Mouse (Mus musculus) ES-E14 (cell line): ENCODE measurements around the gene Dtd1. TPM values are rescaled to one million over a fixed set of nuclear protein-coding genes. Genes with fewer than 3 reads are reported as not detected.

Experiments used
- DNase-seq: peaks from one replicate; pipeline ENCODE4 v3.0.0-alpha.2; 2013; ENCODE audit warnings: low read depth, low spot score
- H3K27ac ChIP-seq: 2 replicates; pipeline ENCODE4 v1.5.1; 2012; ENCODE audit warnings: low read depth, mild to moderate bottlenecking, low read length, moderate library complexity, mixed read lengths; ENCODE audit not compliant: poor library complexity, insufficient read depth, severe bottlenecking
- H3K36me3 ChIP-seq: 2 replicates; pipeline ENCODE4 v1.6.1; 2012; ENCODE audit warnings: mild to moderate bottlenecking, low read length, moderate library complexity, mixed read lengths; ENCODE audit not compliant: control insufficient read depth, poor library complexity, insufficient read depth, severe bottlenecking
- H3K4me1 ChIP-seq, 2 experiments: fragments of 150-350 bp in 1 of 2; sonication (generic) in 1 of 2; 2 replicates each; pipeline ENCODE4 v1.6.1; 2012; ENCODE audit warnings: low read length in 2 of 2, mild to moderate bottlenecking in 1 of 2, mixed read lengths in 1 of 2; ENCODE audit not compliant: control insufficient read depth in 2 of 2, insufficient read depth in 2 of 2, poor library complexity in 1 of 2
- H3K4me3 ChIP-seq, 2 experiments: fragments of 150-350 bp in 1 of 2; sonication (generic) in 1 of 2; 2 replicates each; pipeline ENCODE4 v1.5.1; 2012; ENCODE audit warnings: low read length in 2 of 2, low read depth in 1 of 2, mild to moderate bottlenecking in 1 of 2, mixed read lengths in 1 of 2; ENCODE audit not compliant: insufficient read depth in 1 of 2, poor library complexity in 1 of 2, severe bottlenecking in 1 of 2
- H3K9ac ChIP-seq: 2 replicates; pipeline ENCODE4 v1.6.1; 2012; ENCODE audit warnings: low read depth, mild to moderate bottlenecking, low read length, mixed read lengths; ENCODE audit not compliant: poor library complexity, insufficient read depth, severe bottlenecking
- H3K9me3 ChIP-seq: fragments of 150-350 bp; sonication (generic); 2 replicates; pipeline ENCODE4 v1.6.1; 2012; ENCODE audit warnings: low read depth, mild to moderate bottlenecking, low read length; ENCODE audit not compliant: control insufficient read depth, insufficient read depth
- CHD2 ChIP-seq: IDR thresholded peaks from 2 replicates; pipeline ENCODE4 v1.6.1; 2014; ENCODE audit warnings: mild to moderate bottlenecking, low read depth, low read length, inconsistent platforms
- HCFC1 ChIP-seq: IDR thresholded peaks from 2 replicates; pipeline ENCODE4 v1.6.1; 2012; ENCODE audit warnings: low read length, inconsistent platforms, borderline replicate concordance; ENCODE audit not compliant: insufficient read depth
- MAFK ChIP-seq: IDR thresholded peaks from 2 replicates; pipeline ENCODE4 v1.6.1; 2014; ENCODE audit warnings: mild to moderate bottlenecking, low read depth, low read length, inconsistent platforms; ENCODE audit not compliant: insufficient read depth
- ZC3H11A ChIP-seq: IDR thresholded peaks from 2 replicates; pipeline ENCODE4 v1.6.1; 2012; ENCODE audit warnings: low read depth, mild to moderate bottlenecking, inconsistent platforms, low read length, borderline replicate concordance
- ZNF384 ChIP-seq: IDR thresholded peaks from 2 replicates; pipeline ENCODE4 v1.6.1; 2012; ENCODE audit warnings: low read depth, low read length, inconsistent platforms
- in situ Hi-C, 2 experiments: fragments of 600-800 bp; cut with MboI; formaldehyde crosslinking; loops; one replicate each; pipeline ENCODE4 v1.15.1; 2025; ENCODE audit warnings: low sequenced_read_pairs in 2 of 2, inconsistent platforms in 1 of 2; ENCODE audit not compliant: unreplicated experiment in 2 of 2
- total RNA-seq: library from RNA; depleted of rRNA; stranded (reverse); fragments of 300-350 nt; gene quantifications from 2 replicates; pipeline ENCODE4 v1.2.3, GENCODE M21; 2012

Gene Dtd1
- total RNA-seq, 1 experiment, result 21.2 TPM

- peaks cover 11 to 20% of the 10 kb centered on the region in 2 experiments; a peak in 3 of 4 replicates for H3K4me1 ChIP-seq
- in situ Hi-C loops, result no loop called here
- no peak overlapping the region for H3K4me3 ChIP-seq
- TF ChIP-seq MAFK, result no peak
- TF ChIP-seq ZNF384, result no peak
- TF ChIP-seq CHD2, result no peak
- no peak for TF ChIP-seq ZC3H11A
- no peak for TF ChIP-seq HCFC1
- no peaks in the 10 kb centered on the region for H3K9me3 ChIP-seq
- no peaks in the 10 kb centered on the region for H3K36me3 ChIP-seq
- no peak overlapping the region for H3K9ac ChIP-seq
- H3K27ac ChIP-seq, result peak overlapping the region; percentile 89
- peak; percentile 19 for DNase-seq
These were observed 114.9 kb downstream of the Dtd1 start for GRCm38 (mm10) chr2:144714596-144714995.

GRCm38 (mm10) chr2:144715211-144715768 is 115.6 kb downstream of the Dtd1 start:
- Histone ChIP-seq H3K4me3 (no peak overlapping the region), H3K4me1 (peaks cover 11 to 24% of the 10 kb centered on the region in 2 experiments; a peak in 3 of 4 replicates), H3K36me3 (no peaks in the 10 kb centered on the region), H3K9ac (no peak overlapping the region), H3K27ac (peak overlapping the region; percentile 89; the same call in 1 of the 2 replicates), H3K9me3 (no peaks in the 10 kb centered on the region)
- TF ChIP-seq ZNF384 (no peak), CHD2 (0 out of 2 replicates have a peak, but pooled peaks have one; percentile 28), MAFK (no peak), ZC3H11A (no peak), HCFC1 (no peak)
- DNase-seq, result peak; percentile 75
- in situ Hi-C loops, result no loop called here

- peaks cover 11 to 26% of the 10 kb centered on the region in 2 experiments; a peak in 3 of 4 replicates for H3K4me1 ChIP-seq
- no peaks in the 10 kb centered on the region for H3K9me3 ChIP-seq
- H3K4me3 ChIP-seq, result peak overlapping the region in 1 of 2 experiments; percentile 23; a peak in 1 of 4 replicates
- peak overlapping the region; percentile 54; the same call in 1 of the 2 replicates for H3K9ac ChIP-seq
- no peaks in the 10 kb centered on the region for H3K36me3 ChIP-seq
- H3K27ac ChIP-seq, result peak overlapping the region; percentile 73
- TF ChIP-seq MAFK (no peak), CHD2 (no peak), ZNF384 (no peak), HCFC1 (no peak), ZC3H11A (no peak)
- in situ Hi-C loops, result no loop called here
- no peak for DNase-seq
These were observed 116.6 kb downstream of the Dtd1 start for GRCm38 (mm10) chr2:144716248-144716647.

- in situ Hi-C loops, result no loop called here
- no peak for DNase-seq
- Histone ChIP-seq H3K36me3 (no peaks in the 10 kb centered on the region), H3K4me1 (peaks cover 11 to 26% of the 10 kb centered on the region in 2 experiments; a peak in 3 of 4 replicates), H3K9ac (no peak overlapping the region), H3K4me3 (no peak overlapping the region), H3K27ac (no peak overlapping the region), H3K9me3 (no peaks in the 10 kb centered on the region)
- TF ChIP-seq ZC3H11A (no peak), HCFC1 (no peak), MAFK (no peak), CHD2 (no peak), ZNF384 (no peak)
These were observed 118.6 kb downstream of the Dtd1 start for GRCm38 (mm10) chr2:144718273-144718672.
